Mouse (Mus musculus) lung, postnatal 0 days (tissue): Measurements from ENCODE around the gene Mag. TPM values are rescaled to one million over a fixed set of nuclear protein-coding genes. Genes with fewer than 3 reads are reported as not detected.

ENCODE experiments used
- ATAC-seq: fragments of 200-750 bp; cut with Nextera tagmentation; 2 replicates; pipeline ENCODE4 v1.8.0; 2017; ENCODE audit warnings: moderate library complexity
- DNase-seq: peaks from one replicate; pipeline ENCODE4 v3.0.0-alpha.2; 2016; ENCODE audit warnings: low spot score
- H3K27ac ChIP-seq: fragments of 300-500 bp; sonication (generic); 2 replicates; pipeline ENCODE4 v1.5.1; 2014; ENCODE audit warnings: antibody characterized with exemption, mild to moderate bottlenecking, low read length, mixed read lengths
- H3K27me3 ChIP-seq: fragments of 300-500 bp; sonication (generic); replicated peaks from 2 replicates; pipeline ENCODE4 v1.6.1; 2014; ENCODE audit warnings: low read length, mixed read lengths; ENCODE audit not compliant: insufficient read depth
- H3K36me3 ChIP-seq: fragments of 300-500 bp; sonication (generic); 2 replicates; pipeline ENCODE4 v1.6.1; 2014; ENCODE audit warnings: low read length, mixed read lengths; ENCODE audit not compliant: insufficient read depth
- H3K4me1 ChIP-seq: fragments of 300-500 bp; sonication (generic); 2 replicates; pipeline ENCODE4 v1.6.1; 2014; ENCODE audit warnings: antibody characterized with exemption, low read depth, low read length, mixed read lengths; ENCODE audit not compliant: insufficient read depth
- H3K4me2 ChIP-seq: fragments of 300-500 bp; sonication (generic); replicated peaks from 2 replicates; pipeline ENCODE4 v1.6.1; 2014; ENCODE audit warnings: low read depth, mild to moderate bottlenecking, low read length, moderate library complexity, mixed read lengths
- H3K4me3 ChIP-seq: fragments of 300-500 bp; sonication (generic); 2 replicates; pipeline ENCODE4 v1.5.1; 2014; ENCODE audit warnings: low read depth, low read length
- H3K9ac ChIP-seq: fragments of 300-500 bp; sonication (generic); replicated peaks from 2 replicates; pipeline ENCODE4 v1.6.1; 2014; ENCODE audit warnings: low read depth, mild to moderate bottlenecking
- H3K9me3 ChIP-seq: fragments of 300-500 bp; sonication (generic); 2 replicates; pipeline ENCODE4 v1.6.1; 2016; ENCODE audit warnings: low read length, mixed read lengths
- CTCF ChIP-seq: IDR thresholded peaks from 2 replicates; pipeline ENCODE4 v1.5.1; 2016; ENCODE audit warnings: antibody characterized with exemption, mild to moderate bottlenecking
- EP300 ChIP-seq: IDR thresholded peaks from 2 replicates; pipeline ENCODE4 v1.6.1; 2016; ENCODE audit warnings: antibody characterized with exemption, mild to moderate bottlenecking, control low read depth
- WGBS: fragments of 180-500 bp; shearing (Covaris S2); extraction: QIAGEN DNeasy Blood & Tissue Kit; methylation state at CpG from one replicate; pipeline ENCODE4 v1.1.7; 2014; 5-methylcytosine and 5-hydroxymethylcytosine counted together
- polyA plus RNA-seq: library from polyadenylated mRNA; unstranded; fragments of >200 nt; fragmentation: Nextera tagmentation; extraction: Ambion mirVana; gene quantifications from 2 replicates; pipeline ENCODE4 v1.2.1, GENCODE M21; 2015

Gene Mag
- polyA plus RNA-seq, 1 experiment from 2014 or later, result 1.8 TPM

DNA sequence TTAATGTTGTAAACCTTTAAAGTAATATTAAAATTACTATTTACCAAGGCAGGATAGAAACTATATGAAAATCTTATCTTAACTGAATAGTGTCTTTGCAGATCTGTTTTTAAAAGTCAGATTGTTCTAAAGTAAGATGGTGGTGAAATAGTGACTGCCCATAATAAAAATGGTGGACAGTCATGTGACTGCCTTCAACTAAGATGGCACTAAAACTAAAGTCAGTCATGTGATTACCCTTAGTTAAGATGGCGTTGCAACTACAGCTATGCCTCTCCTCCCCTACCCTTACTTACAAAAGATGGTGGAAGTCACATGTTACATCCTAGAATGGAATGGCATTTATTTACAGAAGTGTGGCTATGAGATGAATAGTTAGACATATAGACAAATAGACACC, 63.3 kb downstream of the Mag start:
- Histone ChIP-seq H3K9ac (no peak overlapping the region), H3K27me3 (no peaks in the 10 kb centered on the region), H3K4me1 (no peaks in the 10 kb centered on the region), H3K9me3 (no peaks in the 10 kb centered on the region), H3K27ac (no peak overlapping the region), H3K4me3 (no peak overlapping the region), H3K4me2 (no peak overlapping the region), H3K36me3 (no peaks in the 10 kb centered on the region)
- ATAC-seq (no peak), DNase-seq (no peak)
- no peak for TF ChIP-seq CTCF
- TF ChIP-seq EP300, result no peak
- 82% methylated on average over 1 of the region's 1 CpGs for WGBS

Other genes starting within 250 kb of the Mag start
- gene Haus5, start 249.9 kb downstream of the Mag start, polyA plus RNA-seq, result 10.0 and 10.3 TPM in 2 replicates
- not detected in 2 replicates for gene Pmis2, start 243.3 kb downstream of the Mag start, polyA plus RNA-seq
- gene 2200002J24Rik, start 215.9 kb downstream of the Mag start, polyA plus RNA-seq, result 0.69 and 1.2 TPM in 2 replicates
- 0.14 TPM in 1 of 2 replicates, not detected in the other for gene Atp4a, start 202.7 kb downstream of the Mag start, polyA plus RNA-seq
- 179 and 193 TPM in 2 replicates for gene Tmem147, start 185.3 kb downstream of the Mag start, polyA plus RNA-seq
- gene Gapdhs, start 171.2 kb downstream of the Mag start, polyA plus RNA-seq, result 0.18 and 0.21 TPM in 2 replicates
- gene Sbsn, start 163.4 kb downstream of the Mag start, polyA plus RNA-seq, result 6.7 and 7.3 TPM in 2 replicates
- 65.2 and 74.3 TPM in 2 replicates for gene Dmkn, start 151.1 kb downstream of the Mag start, polyA plus RNA-seq
- 2.1 and 4.4 TPM in 2 replicates for gene Krtdap, start 127.0 kb downstream of the Mag start, polyA plus RNA-seq
- 1.1 and 1.4 TPM in 2 replicates for gene Ffar2, start 91.1 kb downstream of the Mag start, polyA plus RNA-seq
- not detected in 2 replicates for gene Ffar3, start 58.7 kb downstream of the Mag start, polyA plus RNA-seq
- gene Ffar1, start 53.3 kb downstream of the Mag start, polyA plus RNA-seq, result not detected in 2 replicates
- gene Cd22, start 34.5 kb downstream of the Mag start, polyA plus RNA-seq, result 0.35 and 0.79 TPM in 2 replicates
- gene Hamp2, start 9.8 kb upstream of the Mag start, polyA plus RNA-seq, result not detected in 2 replicates
- gene Hamp, start 29.2 kb upstream of the Mag start, polyA plus RNA-seq, result not detected in 2 replicates
- 19.6 and 21.1 TPM in 2 replicates for gene Usf2, start 41.9 kb upstream of the Mag start, polyA plus RNA-seq
- 53.8 and 57.9 TPM in 2 replicates for gene Lsr, start 58.6 kb upstream of the Mag start, polyA plus RNA-seq
- 9.5 and 12.3 TPM in 2 replicates for gene Fam187b, start 58.9 kb upstream of the Mag start, polyA plus RNA-seq
- 168 and 206 TPM in 2 replicates for gene Fxyd5, start 127.6 kb upstream of the Mag start, polyA plus RNA-seq
- gene Fxyd7, start 136.6 kb upstream of the Mag start, polyA plus RNA-seq, result 1.2 and 1.8 TPM in 2 replicates
- 175 and 211 TPM in 2 replicates for gene Fxyd1, start 142.3 kb upstream of the Mag start, polyA plus RNA-seq
- 0.20 and 0.27 TPM in 2 replicates for gene Lgi4, start 144.5 kb upstream of the Mag start, polyA plus RNA-seq
- gene Fxyd3, start 161.8 kb upstream of the Mag start, polyA plus RNA-seq, result 76.1 and 78.1 TPM in 2 replicates
- gene Hpn, start 200.4 kb upstream of the Mag start, polyA plus RNA-seq, result 19.5 and 20.5 TPM in 2 replicates
- 4.5 and 4.9 TPM in 2 replicates for gene Scn1b, start 212.1 kb upstream of the Mag start, polyA plus RNA-seq
- 31.7 and 33.8 TPM in 2 replicates for gene Gramd1a, start 241.0 kb upstream of the Mag start, polyA plus RNA-seq